Mouse (Mus musculus) hindlimb bud, embryonic 11.5 days (tissue): ENCODE results near the gene Tfap2e.

Experiments used
- DNase-seq: peaks from one replicate; pipeline ENCODE4 v3.0.0-alpha.2; 2012; ENCODE audit warnings: low read depth, low spot score; ENCODE audit errors: extremely low spot score

The Tfap2e gene

DNA sequence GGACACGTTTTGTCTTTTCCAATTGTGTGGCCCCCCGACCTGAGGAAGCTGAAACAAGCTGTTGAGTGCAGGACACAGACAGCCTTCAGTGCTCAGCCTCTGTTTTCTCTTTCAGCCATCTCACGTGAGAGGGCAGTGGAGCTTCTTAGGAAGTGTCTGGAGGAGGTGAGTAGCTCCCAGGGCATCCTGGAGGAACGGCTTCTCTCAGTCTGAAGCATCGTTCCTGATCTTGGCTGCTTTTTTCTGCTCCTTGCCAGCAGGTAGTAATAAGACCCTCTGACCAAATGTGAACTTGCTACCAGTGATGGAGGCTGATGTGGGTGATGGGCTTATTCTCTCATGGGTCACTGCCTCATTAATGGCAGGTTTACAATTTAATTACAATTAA, 28.6 kb downstream of the Tfap2e start:
- DNase-seq: no peak

DNA sequence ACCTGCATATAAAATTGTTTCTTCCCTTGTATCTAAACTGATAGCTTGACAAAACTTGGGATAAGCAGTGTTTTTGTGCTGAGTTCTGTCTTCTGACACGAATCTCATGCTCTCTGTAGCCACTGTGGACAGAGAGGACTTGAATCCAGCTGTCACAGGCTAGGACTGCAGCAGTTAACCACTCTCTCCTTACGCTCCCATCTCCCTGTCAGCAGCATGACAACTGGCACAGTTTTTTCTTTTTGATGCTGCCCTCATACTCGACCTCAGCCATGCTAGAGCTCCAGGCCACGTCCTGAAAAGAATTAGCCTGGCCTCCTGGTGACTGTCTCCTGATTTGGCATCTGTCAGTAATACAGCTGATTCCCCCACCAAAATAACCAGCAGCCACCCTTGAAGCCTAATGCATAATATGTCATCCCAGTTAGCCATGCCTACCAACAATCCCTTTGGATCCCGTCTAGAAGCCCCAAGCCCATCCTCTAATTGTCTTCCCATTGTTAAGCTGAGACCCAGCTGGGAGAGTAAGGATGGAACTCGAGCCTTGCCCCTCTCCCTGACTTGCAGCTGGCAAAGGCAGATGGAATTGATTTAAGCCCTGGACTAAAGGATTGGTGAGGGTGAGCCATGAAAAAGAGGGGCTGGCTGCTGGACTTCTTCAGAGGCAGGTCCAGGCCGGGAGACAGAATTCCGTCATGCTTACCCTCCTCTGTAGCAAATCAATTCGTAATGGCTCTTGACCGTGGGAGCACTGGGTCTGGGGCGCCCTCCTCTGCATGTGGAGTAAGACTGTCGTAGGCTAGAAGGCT, 29.2 kb downstream of the Tfap2e start:
- no peak for DNase-seq

DNA sequence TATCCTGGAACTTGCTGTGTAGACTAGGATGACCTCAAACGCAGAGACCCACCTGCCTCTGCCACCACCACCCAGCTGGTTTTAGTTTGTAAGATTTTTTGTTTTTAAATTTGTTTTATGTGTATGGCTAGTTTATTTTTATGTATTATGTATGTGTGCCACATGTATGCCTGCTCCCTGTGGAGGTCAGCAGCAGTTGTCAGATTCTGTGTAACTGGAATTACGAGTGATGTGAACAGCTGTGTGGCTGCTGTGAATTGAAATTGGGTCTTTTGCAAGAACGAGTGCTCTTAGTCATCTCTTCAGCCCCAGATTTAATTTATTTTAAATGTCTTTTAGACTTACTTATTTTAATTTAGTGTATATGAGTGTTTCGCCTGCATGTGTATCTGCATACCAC, 39.1 kb downstream of the Tfap2e start:
- DNase-seq: no peak

- no peak for DNase-seq
These were observed 43.0 kb downstream of the Tfap2e start for GRCm38 (mm10) chr4:126693021-126693420.

DNA sequence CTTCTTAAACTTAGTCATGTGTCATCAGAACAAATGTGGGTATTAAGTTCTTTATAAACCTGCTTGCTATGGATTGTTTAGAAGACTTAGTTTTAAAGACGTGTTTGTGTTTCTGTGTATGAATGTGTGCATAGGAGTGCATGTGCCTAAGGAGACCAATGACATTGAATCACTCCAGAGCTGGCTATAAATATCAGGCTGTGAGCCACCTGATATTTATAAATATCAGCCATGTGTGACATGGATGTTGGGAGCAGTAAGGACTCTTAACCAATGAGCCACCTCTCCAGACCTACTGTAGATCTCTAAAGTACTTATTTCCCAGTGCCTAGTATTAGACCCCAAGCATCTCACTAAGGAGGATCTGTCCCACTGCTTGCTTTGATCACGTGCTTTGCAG, 46.6 kb downstream of the Tfap2e start:
- no peak for DNase-seq

GRCm38 (mm10) chr4:126683084-126683483, 53.0 kb downstream of the Tfap2e start:
- DNase-seq: no peak

GRCm38 (mm10) chr4:126682298-126682697, 53.7 kb downstream of the Tfap2e start:
- no peak for DNase-seq

GRCm38 (mm10) chr4:126677054-126678003, 58.7 kb downstream of the Tfap2e start, which contains the start of gene Psmb2:
Psmb2 (plus strand) TSS chr4:126677630.
- DNase-seq: peak; percentile 86

DNA sequence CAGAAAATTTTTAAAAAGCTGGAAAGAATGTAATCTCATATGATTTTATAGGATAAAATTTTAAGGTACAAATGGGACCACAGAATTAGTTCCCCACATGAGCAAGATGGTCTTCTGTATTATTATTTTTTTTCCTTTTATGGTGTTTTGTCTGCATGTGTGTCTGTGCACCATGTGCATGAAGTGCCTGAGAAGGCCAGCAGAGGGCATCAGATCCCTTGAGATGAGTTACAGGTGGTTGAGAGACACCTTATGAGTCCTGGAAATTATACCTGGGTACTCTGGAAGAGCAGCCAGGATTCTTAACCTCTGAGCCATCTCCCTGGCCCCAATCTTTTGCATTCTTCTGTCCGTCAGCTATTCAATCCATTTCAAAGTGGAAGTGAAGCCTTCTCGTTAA, 69.0 kb downstream of the Tfap2e start:
- no peak for DNase-seq
